10 mouse cellular contexts compared by ENCODE assay signal in genomic region chr9:122137960-122138359, GRCm38 (mm10).
"Had no signal": no experiment of that assay in that cellular context is flagged by ENCODE, and none has a peak within 500 bp of the region (broad histone marks: within the 10 kb centered on the region; RNA-seq: fewer than 3 reads in every experiment).

No protein-coding gene starts in this region.

- H3K4me3 ChIP-seq: layer of hippocampus, adult 2 months; limb, embryonic 12.5 days; midbrain, embryonic 13.5 days had no signal

- ATAC-seq: midbrain, embryonic 13.5 days had no signal

- H3K27ac ChIP-seq: layer of hippocampus, adult 2 months; limb, embryonic 12.5 days; midbrain, embryonic 13.5 days; stomach, postnatal 0 days had no signal

- H3K9me3 ChIP-seq: limb, embryonic 12.5 days; midbrain, embryonic 13.5 days had no signal

- H3K9ac ChIP-seq: limb, embryonic 12.5 days; midbrain, embryonic 13.5 days had no signal

- H3K4me1 ChIP-seq: limb, embryonic 12.5 days had no signal

- H3K4me2 ChIP-seq: limb, embryonic 12.5 days; midbrain, embryonic 13.5 days had no signal

- DNase-seq: kidney, postnatal 10 days; kidney, postnatal 4 days; lung, adult 2 months; right cerebral cortex, postnatal 14 days; thymus, adult 2 months; thymus, postnatal 25 days had no signal

- H3K27me3 ChIP-seq: limb, embryonic 12.5 days; midbrain, embryonic 13.5 days had no signal
